Mouse (Mus musculus) midbrain, postnatal 0 days (tissue): ENCODE data around the gene Bcar3. TPM values are rescaled to one million over a fixed set of nuclear protein-coding genes. Genes with fewer than 3 reads are reported as not detected.

Experiments
- ATAC-seq: fragments of 200-750 bp; cut with Nextera tagmentation; 2 replicates; pipeline ENCODE4 v1.8.0; 2017; ENCODE audit warnings: moderate number of reproducible peaks, mild to moderate bottlenecking, moderate TSS enrichment, moderate library complexity; ENCODE audit not compliant: low FRiP score
- DNase-seq: peaks from one replicate; pipeline ENCODE4 v3.0.0-alpha.2; 2015; ENCODE audit warnings: low spot score
- H3K27ac ChIP-seq: fragments of 300-500 bp; sonication (generic); 2 replicates; pipeline ENCODE4 v1.5.1; 2014; ENCODE audit warnings: low read depth, mild to moderate bottlenecking, low read length, mixed read lengths
- H3K27me3 ChIP-seq: fragments of 300-500 bp; sonication (generic); 2 replicates; pipeline ENCODE4 v1.6.1; 2014; ENCODE audit warnings: low read length, control low read depth, mixed read lengths; ENCODE audit not compliant: insufficient read depth
- H3K36me3 ChIP-seq: fragments of 300-500 bp; sonication (generic); 2 replicates; pipeline ENCODE4 v1.6.1; 2014; ENCODE audit warnings: low read length, control low read depth, mixed read lengths; ENCODE audit not compliant: insufficient read depth
- H3K4me1 ChIP-seq: fragments of 300-500 bp; sonication (generic); 2 replicates; pipeline ENCODE4 v1.6.1; 2014; ENCODE audit warnings: mild to moderate bottlenecking, control low read depth, antibody characterized with exemption, low read length, mixed read lengths; ENCODE audit not compliant: insufficient read depth
- H3K4me2 ChIP-seq: fragments of 300-500 bp; sonication (generic); 2 replicates; pipeline ENCODE4 v1.6.1; 2014; ENCODE audit warnings: low read depth, mild to moderate bottlenecking, low read length, mixed read lengths; ENCODE audit not compliant: poor library complexity, severe bottlenecking
- H3K4me3 ChIP-seq: fragments of 300-500 bp; sonication (generic); 2 replicates; pipeline ENCODE4 v1.5.1; 2014; ENCODE audit warnings: low read depth, mild to moderate bottlenecking, low read length, moderate library complexity
- H3K9ac ChIP-seq: fragments of 300-500 bp; sonication (generic); replicated peaks from 2 replicates; pipeline ENCODE4 v1.6.1; 2014; ENCODE audit warnings: mild to moderate bottlenecking, low read length, moderate library complexity, mixed read lengths; ENCODE audit not compliant: poor library complexity, severe bottlenecking
- H3K9me3 ChIP-seq: fragments of 300-500 bp; sonication (generic); 2 replicates; pipeline ENCODE4 v1.6.1; 2016; ENCODE audit warnings: low read length, control low read depth
- CTCF ChIP-seq: IDR thresholded peaks from 2 replicates; pipeline ENCODE4 v1.5.1; 2016; ENCODE audit warnings: antibody characterized with exemption, mild to moderate bottlenecking
- WGBS: fragments of 180-500 bp; shearing (Covaris S2); extraction: QIAGEN DNeasy Blood & Tissue Kit; methylation state at CpG from one replicate; pipeline ENCODE4 v1.1.7; 2014; 5-methylcytosine and 5-hydroxymethylcytosine counted together
- polyA plus RNA-seq: library from polyadenylated mRNA; unstranded; fragments of >200 nt; fragmentation: Nextera tagmentation; extraction: Ambion mirVana; gene quantifications from 2 replicates; pipeline ENCODE4 v1.2.1, GENCODE M21; 2015
- total RNA-seq: library from RNA; depleted of rRNA; stranded (reverse); fragments of >200 nt; gene quantifications from 2 replicates; pipeline ENCODE4 v1.2.3, GENCODE M21; 2014

The Bcar3 gene
- total and polyA plus RNA-seq, 2 experiments from 2014 or later, result 6.0 to 27.2 TPM

DNA sequence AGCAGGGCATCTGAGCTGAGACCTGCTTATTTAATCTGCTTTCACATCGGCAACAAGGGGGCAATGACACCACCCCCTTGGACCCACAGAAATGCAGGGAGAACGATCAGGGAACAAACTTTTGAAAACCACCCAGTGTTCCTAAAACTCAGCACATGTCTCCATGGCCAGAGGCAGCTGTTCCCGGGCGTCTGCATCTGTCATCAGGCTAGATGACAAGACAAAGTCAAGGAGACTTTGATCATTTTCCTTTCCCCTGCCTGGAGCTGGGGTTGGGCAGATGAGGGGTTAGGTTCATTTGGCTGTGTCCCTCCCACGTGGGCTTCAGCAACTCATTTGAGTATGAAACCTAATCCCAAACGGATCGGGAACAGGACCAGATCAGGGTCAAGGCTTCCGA lies 120.9 kb downstream of the Bcar3 start:
- no peak for DNase-seq
- H3K27ac ChIP-seq, result no peak overlapping the region
- no peak for TF ChIP-seq CTCF
- 58% methylated on average over 8 of the region's 8 CpGs for WGBS
- no peaks in the 10 kb centered on the region for H3K9me3 ChIP-seq
- no peak overlapping the region for H3K4me2 ChIP-seq
- ATAC-seq, result no peak
- no peaks in the 10 kb centered on the region for H3K27me3 ChIP-seq
- no peak overlapping the region for H3K9ac ChIP-seq
- no peak overlapping the region for H3K4me3 ChIP-seq
- no peaks in the 10 kb centered on the region for H3K36me3 ChIP-seq
- no peaks in the 10 kb centered on the region for H3K4me1 ChIP-seq

- Histone ChIP-seq H3K36me3 (no peaks in the 10 kb centered on the region), H3K27me3 (0 out of 2 replicates have a peak, but pooled peaks cover 3% of the 10 kb centered on the region), H3K4me2 (no peak overlapping the region), H3K9me3 (no peaks in the 10 kb centered on the region), H3K27ac (no peak overlapping the region), H3K9ac (no peak overlapping the region), H3K4me1 (no peaks in the 10 kb centered on the region; the same call in 1 of the 2 replicates), H3K4me3 (no peak overlapping the region)
- ATAC-seq (no peak), DNase-seq (no peak)
- WGBS, result 53% methylated on average over 11 of the region's 11 CpGs
- no peak for TF ChIP-seq CTCF
These were observed 123.5 kb downstream of the Bcar3 start for GRCm38 (mm10) chr3:122417466-122417865.

- H3K9ac ChIP-seq, result no peak overlapping the region
- H3K27me3 ChIP-seq, result 0 out of 2 replicates have a peak, but pooled peaks cover 3% of the 10 kb centered on the region
- WGBS, result 40% methylated on average over 16 of the region's 16 CpGs
- H3K36me3 ChIP-seq, result no peaks in the 10 kb centered on the region
- no peaks in the 10 kb centered on the region; the same call in 1 of the 2 replicates for H3K4me1 ChIP-seq
- DNase-seq (no peak), ATAC-seq (no peak)
- peak overlapping the region; percentile 97; the same call in 1 of the 2 replicates for H3K4me2 ChIP-seq
- no peaks in the 10 kb centered on the region for H3K9me3 ChIP-seq
- TF ChIP-seq CTCF, result no peak
- peak overlapping the region; percentile 60 for H3K4me3 ChIP-seq
- H3K27ac ChIP-seq, result no peak overlapping the region
These were observed 124.8 kb downstream of the Bcar3 start for GRCm38 (mm10) chr3:122418564-122419274.

DNA sequence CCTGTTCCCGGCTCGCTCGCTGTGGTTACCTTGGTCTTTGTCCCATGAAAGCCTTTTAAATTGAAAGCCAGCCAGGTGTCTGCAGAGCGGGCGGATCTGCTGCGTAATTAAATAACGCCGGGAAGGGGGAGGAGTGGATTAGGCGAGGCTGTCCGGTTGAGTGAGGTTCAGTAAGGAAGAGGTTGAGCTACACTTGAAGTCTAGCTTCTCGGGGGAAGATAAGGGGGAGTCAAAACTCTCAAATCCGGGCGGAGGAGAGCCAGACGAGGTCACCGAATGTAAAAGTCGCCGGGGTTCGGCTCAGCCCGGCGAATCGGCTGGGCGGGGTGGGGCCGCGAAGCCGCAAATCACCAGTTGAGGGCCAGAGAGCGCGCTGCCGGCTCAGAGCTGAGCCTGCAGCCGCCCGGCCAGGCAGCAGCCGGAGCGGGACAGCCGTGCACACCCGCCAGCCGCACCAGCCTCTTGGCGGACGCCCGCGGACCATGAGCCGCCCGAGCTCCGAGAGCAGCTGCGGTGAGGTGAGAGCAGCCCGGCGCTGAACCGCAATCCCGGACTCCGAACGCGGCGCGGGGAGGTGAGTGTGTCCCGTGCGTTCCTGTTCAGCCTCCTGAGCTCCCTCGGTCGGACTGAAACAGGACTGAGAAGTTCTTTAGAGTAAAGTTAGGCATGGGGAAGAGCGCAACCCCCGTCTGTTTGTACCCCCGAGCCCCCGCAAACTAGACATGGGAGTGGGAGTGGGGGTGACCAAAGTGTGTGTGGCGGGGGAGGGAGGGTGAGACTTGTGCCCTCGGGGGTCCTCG lies 125.9 kb downstream of the Bcar3 start:
- Histone ChIP-seq H3K36me3 (no peaks in the 10 kb centered on the region), H3K27me3 (0 out of 2 replicates have a peak, but pooled peaks cover 3% of the 10 kb centered on the region), H3K4me2 (peak overlapping the region; percentile 97), H3K4me1 (no peaks in the 10 kb centered on the region; the same call in 1 of the 2 replicates), H3K9me3 (no peaks in the 10 kb centered on the region), H3K27ac (no peak overlapping the region; the same call in 1 of the 2 replicates), H3K9ac (peak overlapping the region; percentile 30), H3K4me3 (peak overlapping the region; percentile 60)
- WGBS, result under 1% methylated on average over 63 of the region's 63 CpGs
- peak; percentile 12; the same call in 1 of the 2 replicates for TF ChIP-seq CTCF
- DNase-seq, result peak; percentile 70
- ATAC-seq, result peak; percentile 84

GRCm38 (mm10) chr3:122420410-122420774 lies 126.5 kb downstream of the Bcar3 start:
- no peak for TF ChIP-seq CTCF
- peak overlapping the region; percentile 60 for H3K4me3 ChIP-seq

More at GRCm38 (mm10) chr3:122420410-122420774, 126.5 kb downstream of the Bcar3 start:
- Histone ChIP-seq H3K4me2 (peak overlapping the region; percentile 97), H3K9me3 (no peaks in the 10 kb centered on the region), H3K36me3 (no peaks in the 10 kb centered on the region), H3K27me3 (0 out of 2 replicates have a peak, but pooled peaks cover 3% of the 10 kb centered on the region), H3K4me1 (no peaks in the 10 kb centered on the region; the same call in 1 of the 2 replicates), H3K27ac (no peak overlapping the region; the same call in 1 of the 2 replicates), H3K9ac (0 out of 2 replicates have a peak overlapping the region, but pooled peaks have one; percentile 30)
- WGBS, result 0% methylated on average over 15 of the region's 15 CpGs
- ATAC-seq (peak; percentile 76), DNase-seq (peak; percentile 54)
